Mouse (Mus musculus): Measurements from ENCODE around the gene Mroh8. TPM values are rescaled to one million over a fixed set of nuclear protein-coding genes. Genes with fewer than 3 reads are reported as not detected.

Mroh8 gene
- polyA plus RNA-seq (2015; fragmentation: Nextera tagmentation; extraction: Ambion mirVana) = 0.42 and 0.80 TPM in 2 replicates

- peak within 1 kb of the TSS; percentile 98 for H3K4me3 ChIP-seq
- H3K9ac ChIP-seq = peak within 1 kb of the TSS; percentile 94
- no peaks in the 10 kb centered on the region for H3K27me3 ChIP-seq
- peak; percentile 86 for ATAC-seq (ENCODE audit: low read depth)
- H3K27ac ChIP-seq (replicated peaks) = peak within 1 kb of the TSS; percentile 95
- H3K4me1 ChIP-seq (replicated peaks) = peaks cover 26% of the 10 kb centered on the region
- peaks cover 22% of the 10 kb centered on the region for H3K36me3 ChIP-seq
- peak within 1 kb of the TSS; percentile 90 for H3K4me2 ChIP-seq
- no peaks in the 10 kb centered on the region for H3K9me3 ChIP-seq
- WGBS = under 1% methylated on average over 32 of the region's 32 CpGs
These were observed at the start of gene Mroh8 for GRCm38 (mm10) chr2:157279416-157279800. Mroh8 (minus strand) TSS chr2:157279549.

- Histone ChIP-seq H3K9ac (peak overlapping the region; percentile 3; the same call in 1 of the 2 replicates), H3K4me3 (no peak overlapping the region), H3K4me1 (replicated peaks) (peaks cover 28% of the 10 kb centered on the region), H3K27ac (replicated peaks) (peak overlapping the region; percentile 55), H3K9me3 (no peaks in the 10 kb centered on the region), H3K36me3 (peaks cover 39% of the 10 kb centered on the region), H3K27me3 (no peaks in the 10 kb centered on the region), H3K4me2 (no peak overlapping the region)
- ATAC-seq (ENCODE audit: low read depth) = peak; percentile 44
- WGBS = 10% methylated on average over 11 of the region's 11 CpGs
These were observed 49.2 kb upstream of the Mroh8 start for GRCm38 (mm10) chr2:157328570-157328969.

GRCm38 (mm10) chr2:157328106-157328505 is 48.8 kb upstream of the Mroh8 start:
- no peaks in the 10 kb centered on the region for H3K27me3 ChIP-seq
- WGBS = 13% methylated on average over 5 of the region's 5 CpGs
- peak overlapping the region; percentile 55 for H3K27ac ChIP-seq (replicated peaks)
- no peak overlapping the region for H3K4me2 ChIP-seq
- H3K4me3 ChIP-seq = no peak overlapping the region
- no peaks in the 10 kb centered on the region for H3K9me3 ChIP-seq
- H3K9ac ChIP-seq = 0 out of 2 replicates have a peak overlapping the region, but pooled peaks have one; percentile 3
- peaks cover 44% of the 10 kb centered on the region for H3K36me3 ChIP-seq
- peak; percentile 36 for ATAC-seq (ENCODE audit: low read depth)
- peaks cover 28% of the 10 kb centered on the region for H3K4me1 ChIP-seq (replicated peaks)

- Histone ChIP-seq H3K27me3 (no peaks in the 10 kb centered on the region), H3K9ac (no peak overlapping the region), H3K4me3 (no peak overlapping the region), H3K4me1 (replicated peaks) (peaks cover 44% of the 10 kb centered on the region), H3K4me2 (no peak overlapping the region), H3K36me3 (peaks cover 73% of the 10 kb centered on the region), H3K27ac (replicated peaks) (no peak overlapping the region), H3K9me3 (no peaks in the 10 kb centered on the region)
- WGBS = 84% methylated on average over 2 of the region's 2 CpGs
- ATAC-seq (ENCODE audit: low read depth) = no peak
These were observed 45.9 kb upstream of the Mroh8 start for GRCm38 (mm10) chr2:157325238-157325637.

GRCm38 (mm10) chr2:157322029-157322766 is 42.8 kb upstream of the Mroh8 start:
- Histone ChIP-seq H3K27me3 (no peaks in the 10 kb centered on the region), H3K4me3 (no peak overlapping the region), H3K4me2 (no peak overlapping the region), H3K36me3 (peaks cover 91% of the 10 kb centered on the region), H3K27ac (replicated peaks) (peak overlapping the region; percentile 61; the same call in 1 of the 2 replicates), H3K4me1 (replicated peaks) (peaks cover 32% of the 10 kb centered on the region), H3K9ac (no peak overlapping the region), H3K9me3 (no peaks in the 10 kb centered on the region)
- no peak for ATAC-seq (ENCODE audit: low read depth)
- 72% methylated on average over 5 of the region's 5 CpGs for WGBS

- no peak overlapping the region for H3K4me2 ChIP-seq
- peaks cover 89% of the 10 kb centered on the region for H3K36me3 ChIP-seq
- H3K4me1 ChIP-seq (replicated peaks) = peaks cover 33% of the 10 kb centered on the region
- H3K4me3 ChIP-seq = no peak overlapping the region
- H3K27me3 ChIP-seq = no peaks in the 10 kb centered on the region
- H3K9me3 ChIP-seq = no peaks in the 10 kb centered on the region
- peak overlapping the region; percentile 70; the same call in 1 of the 2 replicates for H3K27ac ChIP-seq (replicated peaks)
- WGBS = 56% methylated on average over 5 of the region's 5 CpGs
- no peak overlapping the region for H3K9ac ChIP-seq
- ATAC-seq (ENCODE audit: low read depth) = no peak
These were observed 41.5 kb upstream of the Mroh8 start for GRCm38 (mm10) chr2:157320886-157321285.

GRCm38 (mm10) chr2:157320135-157320534 is 40.8 kb upstream of the Mroh8 start:
- H3K9me3 ChIP-seq = no peaks in the 10 kb centered on the region
- no peak overlapping the region for H3K9ac ChIP-seq
- WGBS = 55% methylated on average over 8 of the region's 8 CpGs
- H3K4me2 ChIP-seq = no peak overlapping the region
- peak overlapping the region; percentile 70 for H3K27ac ChIP-seq (replicated peaks)
- H3K27me3 ChIP-seq = no peaks in the 10 kb centered on the region
- no peak overlapping the region for H3K4me3 ChIP-seq
- no peak for ATAC-seq (ENCODE audit: low read depth)
- H3K4me1 ChIP-seq (replicated peaks) = peaks cover 33% of the 10 kb centered on the region
- H3K36me3 ChIP-seq = peaks cover 89% of the 10 kb centered on the region

GRCm38 (mm10) chr2:157317220-157317619 is 37.9 kb upstream of the Mroh8 start:
- peaks cover 49% of the 10 kb centered on the region for H3K4me1 ChIP-seq (replicated peaks)
- H3K9me3 ChIP-seq = no peaks in the 10 kb centered on the region
- H3K9ac ChIP-seq = no peak overlapping the region
- no peak overlapping the region for H3K4me3 ChIP-seq
- H3K27ac ChIP-seq (replicated peaks) = no peak overlapping the region
- H3K4me2 ChIP-seq = no peak overlapping the region
- no peak for ATAC-seq (ENCODE audit: low read depth)
- peaks cover 89% of the 10 kb centered on the region for H3K36me3 ChIP-seq
- 90% methylated on average over 6 of the region's 6 CpGs for WGBS
- H3K27me3 ChIP-seq = no peaks in the 10 kb centered on the region

GRCm38 (mm10) chr2:157316358-157316933 is 37.1 kb upstream of the Mroh8 start:
- Histone ChIP-seq H3K36me3 (peaks cover 89% of the 10 kb centered on the region), H3K9ac (no peak overlapping the region), H3K4me2 (no peak overlapping the region), H3K27ac (replicated peaks) (no peak overlapping the region), H3K4me3 (no peak overlapping the region), H3K4me1 (replicated peaks) (peaks cover 42% of the 10 kb centered on the region), H3K9me3 (no peaks in the 10 kb centered on the region), H3K27me3 (no peaks in the 10 kb centered on the region)
- no peak for ATAC-seq (ENCODE audit: low read depth)
- 84% methylated on average over 14 of the region's 14 CpGs for WGBS

- Histone ChIP-seq H3K36me3 (peaks cover 89% of the 10 kb centered on the region), H3K27ac (replicated peaks) (no peak overlapping the region), H3K27me3 (no peaks in the 10 kb centered on the region), H3K4me3 (no peak overlapping the region), H3K9me3 (no peaks in the 10 kb centered on the region), H3K4me1 (replicated peaks) (peaks cover 33% of the 10 kb centered on the region), H3K9ac (no peak overlapping the region), H3K4me2 (no peak overlapping the region)
- WGBS = 91% methylated on average over 6 of the region's 6 CpGs
- ATAC-seq (ENCODE audit: low read depth) = no peak
These were observed 36.1 kb upstream of the Mroh8 start for GRCm38 (mm10) chr2:157315486-157315885.

GRCm38 (mm10) chr2:157314310-157314709 is 35.0 kb upstream of the Mroh8 start:
- peak overlapping the region; percentile 80 for H3K27ac ChIP-seq (replicated peaks)
- no peaks in the 10 kb centered on the region for H3K9me3 ChIP-seq
- no peak overlapping the region for H3K9ac ChIP-seq
- H3K4me2 ChIP-seq = no peak overlapping the region
- H3K4me1 ChIP-seq (replicated peaks) = peaks cover 28% of the 10 kb centered on the region
- no peaks in the 10 kb centered on the region for H3K27me3 ChIP-seq
- WGBS = 73% methylated on average over 7 of the region's 7 CpGs
- H3K36me3 ChIP-seq = peaks cover 94% of the 10 kb centered on the region
- ATAC-seq (ENCODE audit: low read depth) = no peak
- H3K4me3 ChIP-seq = no peak overlapping the region

- Histone ChIP-seq H3K4me1 (replicated peaks) (peaks cover 28% of the 10 kb centered on the region), H3K27ac (replicated peaks) (peak overlapping the region; percentile 80), H3K9ac (peak overlapping the region; percentile 34; the same call in 1 of the 2 replicates), H3K36me3 (peaks cover 97% of the 10 kb centered on the region), H3K27me3 (no peaks in the 10 kb centered on the region), H3K4me3 (no peak overlapping the region), H3K9me3 (no peaks in the 10 kb centered on the region), H3K4me2 (no peak overlapping the region)
- 53% methylated on average over 3 of the region's 3 CpGs for WGBS
- ATAC-seq (ENCODE audit: low read depth) = peak; percentile 80
These were observed 34.4 kb upstream of the Mroh8 start for GRCm38 (mm10) chr2:157313718-157314117.

Data from neural tube, embryonic 13.5 days (tissue).